Mouse (Mus musculus) lung, embryonic 15.5 days (tissue): ENCODE results near the gene Me3. TPM values are rescaled to one million over a fixed set of nuclear protein-coding genes. Genes with fewer than 3 reads are reported as not detected.

ENCODE experiments used
- ATAC-seq: fragments of 200-750 bp; cut with Nextera tagmentation; 2 replicates; pipeline ENCODE4 v1.8.0; 2017; ENCODE audit warnings: moderate number of reproducible peaks, borderline replicate concordance; ENCODE audit not compliant: low FRiP score, low TSS enrichment; ENCODE audit errors: extremely low read depth
- H3K27ac ChIP-seq: fragments of 300-500 bp; sonication (generic); 2 replicates; pipeline ENCODE4 v1.5.1; 2015; ENCODE audit warnings: moderate library complexity, mild to moderate bottlenecking, inconsistent platforms
- H3K27me3 ChIP-seq: fragments of 300-500 bp; sonication (generic); 2 replicates; pipeline ENCODE4 v1.6.1; 2015; ENCODE audit warnings: inconsistent platforms
- H3K36me3 ChIP-seq: fragments of 300-500 bp; sonication (generic); 2 replicates; pipeline ENCODE4 v1.6.1; 2015; ENCODE audit warnings: inconsistent platforms
- H3K4me1 ChIP-seq: fragments of 300-500 bp; sonication (generic); 2 replicates; pipeline ENCODE4 v1.6.1; 2015; ENCODE audit warnings: inconsistent platforms
- H3K4me2 ChIP-seq: fragments of 300-500 bp; sonication (generic); 2 replicates; pipeline ENCODE4 v1.6.1; 2015; ENCODE audit warnings: inconsistent platforms, mild to moderate bottlenecking, moderate library complexity
- H3K4me3 ChIP-seq: fragments of 300-500 bp; sonication (generic); 2 replicates; pipeline ENCODE4 v1.5.1; 2015; ENCODE audit warnings: mild to moderate bottlenecking, inconsistent platforms
- H3K9ac ChIP-seq: fragments of 300-500 bp; sonication (generic); 2 replicates; pipeline ENCODE4 v1.6.1; 2015; ENCODE audit warnings: inconsistent platforms
- H3K9me3 ChIP-seq: fragments of 300-500 bp; sonication (generic); 2 replicates; pipeline ENCODE4 v1.6.1; 2016; ENCODE audit warnings: inconsistent platforms
- WGBS: fragments of 180-500 bp; shearing (Covaris S2); methylation state at CpG from one replicate; pipeline ENCODE4 v1.1.7; 2015; 5-methylcytosine and 5-hydroxymethylcytosine counted together
- polyA plus RNA-seq: library from polyadenylated mRNA; unstranded; fragments of >200 nt; fragmentation: Nextera tagmentation; extraction: Ambion mirVana; gene quantifications from 2 replicates; pipeline ENCODE4 v1.2.1, GENCODE M21; 2015

Gene Me3
- polyA plus RNA-seq, 1 experiment from 2014 or later: 1.9 TPM

DNA sequence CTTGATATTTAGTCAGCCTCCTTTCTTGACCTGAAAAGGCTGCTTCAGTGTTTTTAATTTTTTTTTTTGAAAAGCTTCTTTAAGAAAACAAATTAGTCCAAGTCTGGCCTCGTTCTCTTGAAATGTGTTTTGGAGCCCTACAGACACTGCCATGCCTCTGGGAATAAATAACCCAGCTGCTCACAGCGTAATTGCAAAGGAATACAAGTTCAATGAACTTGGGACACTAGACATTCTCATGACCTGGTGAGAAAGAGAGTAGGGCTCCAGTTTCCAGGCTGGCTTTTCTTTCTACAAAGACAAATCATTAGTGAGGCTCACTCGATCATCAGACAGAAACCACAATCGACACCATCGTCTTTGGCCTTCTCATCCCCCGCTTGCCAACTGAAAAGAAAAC, 37.3 kb downstream of the Me3 start:
- Histone ChIP-seq H3K4me2 (no peak overlapping the region), H3K27me3 (no peaks in the 10 kb centered on the region), H3K9ac (no peak overlapping the region), H3K4me3 (no peak overlapping the region), H3K27ac (no peak overlapping the region), H3K36me3 (no peaks in the 10 kb centered on the region), H3K4me1 (no peaks in the 10 kb centered on the region), H3K9me3 (no peaks in the 10 kb centered on the region)
- no peak for ATAC-seq
- 59% methylated on average over 6 of the region's 6 CpGs for WGBS

DNA sequence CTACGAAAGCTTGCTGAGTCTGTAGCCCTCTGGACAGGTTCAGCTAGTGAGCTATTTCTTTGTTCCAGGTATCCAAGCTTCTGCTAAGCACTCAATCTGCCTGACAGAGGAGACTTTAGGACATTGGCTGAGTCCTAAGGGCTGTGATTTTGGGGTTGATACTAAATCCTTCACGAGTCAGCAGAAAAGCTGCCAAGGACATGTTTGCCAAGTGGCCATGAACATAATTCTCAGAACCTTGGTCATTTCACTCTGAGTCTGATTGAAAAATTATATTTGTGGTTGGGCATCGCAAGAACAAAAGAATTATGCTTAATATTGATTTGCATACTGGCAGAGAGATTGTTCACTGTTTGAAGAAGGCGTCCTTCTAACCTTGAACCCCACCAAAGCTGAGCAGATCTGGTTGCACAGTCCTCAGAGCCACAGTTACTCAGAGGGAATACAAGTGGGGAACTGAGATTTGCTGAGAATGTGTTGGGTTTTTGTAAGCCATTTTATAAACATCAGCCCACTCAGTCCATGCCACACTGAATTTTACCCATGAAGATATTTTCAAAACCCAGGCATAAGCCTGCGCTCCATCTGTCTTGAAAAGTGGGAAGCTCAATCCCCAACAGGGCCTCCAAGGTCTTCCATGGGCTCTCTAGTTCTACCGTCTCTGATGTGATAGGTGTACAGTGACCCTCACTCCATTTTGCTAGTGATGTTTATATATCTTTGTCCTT, 39.1 kb downstream of the Me3 start:
- ATAC-seq: no peak
- Histone ChIP-seq H3K9me3 (no peaks in the 10 kb centered on the region), H3K36me3 (no peaks in the 10 kb centered on the region), H3K27me3 (no peaks in the 10 kb centered on the region), H3K4me1 (no peaks in the 10 kb centered on the region), H3K4me3 (no peak overlapping the region), H3K27ac (no peak overlapping the region), H3K4me2 (no peak overlapping the region), H3K9ac (no peak overlapping the region)
- WGBS: 79% methylated on average over 6 of the region's 6 CpGs

DNA sequence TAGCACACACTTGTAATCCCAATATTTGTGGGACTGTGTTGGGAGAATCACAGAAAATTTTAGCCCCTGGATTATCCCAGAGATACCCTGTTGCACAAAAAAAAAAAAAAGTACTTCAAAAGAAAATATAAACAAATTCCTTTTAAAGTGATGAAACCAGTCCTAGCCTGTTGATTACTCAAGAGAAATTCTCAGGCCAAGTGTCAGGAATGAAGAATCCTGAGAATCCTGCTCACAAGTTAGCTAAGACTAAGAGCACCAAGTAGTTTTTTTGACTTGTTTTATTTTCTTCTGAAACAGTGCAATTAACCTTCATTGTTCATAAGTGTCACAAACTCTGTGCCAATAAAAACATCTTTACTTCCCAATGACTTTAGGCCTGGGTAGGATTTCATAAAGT, 44.0 kb downstream of the Me3 start:
- H3K4me3 ChIP-seq: no peak overlapping the region
- H3K4me2 ChIP-seq: no peak overlapping the region
- no peak overlapping the region for H3K27ac ChIP-seq
- H3K9ac ChIP-seq: no peak overlapping the region
- no peaks in the 10 kb centered on the region for H3K27me3 ChIP-seq
- H3K4me1 ChIP-seq: no peaks in the 10 kb centered on the region
- H3K9me3 ChIP-seq: no peaks in the 10 kb centered on the region
- no peaks in the 10 kb centered on the region for H3K36me3 ChIP-seq
- ATAC-seq: no peak

DNA sequence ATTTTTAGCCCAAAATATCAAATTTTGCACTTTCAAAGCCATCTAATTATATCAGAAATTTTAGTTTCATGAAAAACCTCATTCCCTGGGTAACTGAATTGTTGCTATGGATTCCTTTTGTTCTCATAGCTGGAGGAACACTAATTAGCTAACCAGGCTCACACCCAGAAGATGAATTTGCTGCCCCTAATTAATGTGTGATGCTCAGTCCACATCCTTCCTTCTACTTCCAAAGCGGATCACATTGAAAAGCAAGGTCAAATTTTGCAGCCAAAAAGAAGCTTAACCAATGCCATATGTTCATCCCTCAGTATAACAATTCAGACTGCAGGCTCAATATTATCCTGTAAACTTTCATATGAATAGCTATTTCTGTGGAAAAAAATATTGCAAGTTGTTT, 45.7 kb downstream of the Me3 start:
- H3K9me3 ChIP-seq: no peaks in the 10 kb centered on the region
- no peak overlapping the region for H3K9ac ChIP-seq
- H3K4me2 ChIP-seq: no peak overlapping the region
- H3K36me3 ChIP-seq: no peaks in the 10 kb centered on the region
- 80% methylated on average over 1 of the region's 1 CpGs for WGBS
- no peak overlapping the region for H3K27ac ChIP-seq
- no peak overlapping the region for H3K4me3 ChIP-seq
- H3K27me3 ChIP-seq: no peaks in the 10 kb centered on the region
- no peaks in the 10 kb centered on the region for H3K4me1 ChIP-seq
- ATAC-seq: no peak

DNA sequence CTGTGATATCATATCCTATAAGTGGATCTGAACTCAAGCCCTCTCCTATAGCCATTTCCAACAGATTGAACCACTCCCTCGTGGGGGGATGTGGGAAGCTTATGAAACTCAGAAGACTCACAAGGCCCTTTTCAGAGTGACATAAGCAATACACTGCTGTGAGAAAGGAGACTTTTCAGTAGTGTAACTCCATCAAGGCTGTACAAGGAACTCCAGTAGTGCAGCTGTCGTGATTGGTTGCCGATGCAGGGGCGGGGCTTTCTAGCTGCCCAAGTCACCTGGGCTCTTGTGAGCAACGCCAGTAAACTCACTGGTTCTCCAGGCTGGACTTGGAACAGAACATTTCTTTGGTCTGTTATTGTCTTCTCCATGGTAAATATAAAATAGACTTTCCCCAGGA, 46.5 kb downstream of the Me3 start:
- no peak for ATAC-seq
- WGBS: 88% methylated on average over 5 of the region's 5 CpGs
- H3K36me3 ChIP-seq: no peaks in the 10 kb centered on the region

DNA sequence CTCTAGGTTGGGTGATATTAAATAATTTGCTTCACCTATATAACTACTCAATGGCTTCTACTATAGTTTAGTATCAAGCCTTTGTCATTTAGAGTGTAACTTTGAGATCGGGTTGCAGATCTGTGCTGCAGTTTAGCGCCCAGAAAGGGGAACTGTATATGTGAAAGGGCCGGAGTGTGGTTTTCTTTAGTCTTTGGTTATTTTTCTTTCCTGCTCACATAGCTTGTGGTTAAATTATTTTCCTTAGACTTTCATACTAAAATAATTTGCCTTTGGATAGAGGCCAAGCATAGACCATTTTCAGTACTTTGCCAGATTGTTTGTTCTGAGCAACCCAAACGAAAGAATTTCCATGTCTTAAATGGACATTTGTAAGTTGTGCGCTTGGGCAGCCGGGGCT, 46.9 kb downstream of the Me3 start:
- H3K36me3 ChIP-seq: no peaks in the 10 kb centered on the region
- WGBS: 77% methylated on average over 6 of the region's 6 CpGs
- ATAC-seq: no peak

More for the DNA sequence above, 46.5 kb downstream of the Me3 start:
- H3K4me2 ChIP-seq: no peak overlapping the region
- H3K27ac ChIP-seq: no peak overlapping the region
- H3K9me3 ChIP-seq: no peaks in the 10 kb centered on the region
- H3K27me3 ChIP-seq: no peaks in the 10 kb centered on the region
- no peak overlapping the region for H3K9ac ChIP-seq
- H3K4me3 ChIP-seq: no peak overlapping the region
- H3K4me1 ChIP-seq: no peaks in the 10 kb centered on the region

DNA sequence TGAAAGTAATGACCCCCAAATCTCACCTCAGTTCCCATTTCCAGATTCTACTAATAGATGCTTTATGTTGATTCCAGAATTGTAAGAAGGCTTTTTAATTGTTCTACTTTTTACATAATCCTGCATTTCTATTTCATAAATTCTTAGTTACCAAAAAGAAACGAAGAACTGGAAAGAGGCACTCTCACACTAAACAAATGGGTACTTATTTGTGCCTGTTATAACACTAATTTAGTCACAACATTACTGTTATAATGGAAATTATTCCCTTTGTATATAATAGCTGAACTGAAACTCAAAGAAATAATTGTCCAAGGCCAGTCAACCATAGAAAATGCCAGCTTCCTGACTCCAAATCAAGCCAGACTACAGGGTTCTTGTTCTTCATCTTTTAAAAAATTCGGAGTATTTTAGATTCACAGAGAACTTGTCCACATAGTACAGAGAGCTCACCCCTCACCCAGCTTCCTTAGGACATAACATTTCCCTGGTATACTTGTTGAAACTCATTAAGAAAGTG, 47.5 kb downstream of the Me3 start:
- no peak overlapping the region for H3K4me2 ChIP-seq
- no peak overlapping the region for H3K9ac ChIP-seq
- H3K36me3 ChIP-seq: no peaks in the 10 kb centered on the region
- H3K27ac ChIP-seq: no peak overlapping the region
- no peaks in the 10 kb centered on the region for H3K4me1 ChIP-seq
- no peaks in the 10 kb centered on the region for H3K27me3 ChIP-seq
- H3K9me3 ChIP-seq: no peaks in the 10 kb centered on the region
- ATAC-seq: no peak
- 91% methylated on average over 2 of the region's 2 CpGs for WGBS
- H3K4me3 ChIP-seq: no peak overlapping the region

More for the DNA sequence above, 46.9 kb downstream of the Me3 start:
- no peak overlapping the region for H3K27ac ChIP-seq
- H3K4me1 ChIP-seq: no peaks in the 10 kb centered on the region
- no peak overlapping the region for H3K4me2 ChIP-seq
- H3K9me3 ChIP-seq: no peaks in the 10 kb centered on the region
- no peak overlapping the region for H3K9ac ChIP-seq
- H3K4me3 ChIP-seq: no peak overlapping the region
- H3K27me3 ChIP-seq: no peaks in the 10 kb centered on the region

DNA sequence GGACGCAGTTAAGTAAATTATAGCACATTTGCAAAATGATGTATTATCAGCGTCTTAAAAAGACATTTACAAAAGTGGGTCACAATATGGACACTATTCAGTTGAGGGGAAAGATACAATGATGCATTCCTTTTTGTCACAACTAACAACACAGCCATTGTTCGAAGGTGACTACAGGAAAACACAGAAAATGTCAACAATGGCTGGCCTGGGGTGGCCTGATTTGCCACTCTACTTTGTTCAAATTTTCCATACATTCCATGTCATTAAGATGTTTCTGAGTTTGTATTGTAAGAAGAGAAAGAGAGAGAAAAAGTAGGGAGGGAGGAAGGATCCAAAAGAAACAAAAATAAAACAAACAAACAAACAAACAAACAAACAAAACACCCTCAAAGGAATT, 48.7 kb downstream of the Me3 start:
- no peak overlapping the region for H3K4me2 ChIP-seq
- H3K36me3 ChIP-seq: no peaks in the 10 kb centered on the region
- no peaks in the 10 kb centered on the region for H3K27me3 ChIP-seq
- H3K27ac ChIP-seq: no peak overlapping the region
- WGBS: 83% methylated on average over 3 of the region's 3 CpGs
- H3K9ac ChIP-seq: no peak overlapping the region
- no peaks in the 10 kb centered on the region for H3K9me3 ChIP-seq
- ATAC-seq: no peak
- no peak overlapping the region for H3K4me3 ChIP-seq
- H3K4me1 ChIP-seq: no peaks in the 10 kb centered on the region

DNA sequence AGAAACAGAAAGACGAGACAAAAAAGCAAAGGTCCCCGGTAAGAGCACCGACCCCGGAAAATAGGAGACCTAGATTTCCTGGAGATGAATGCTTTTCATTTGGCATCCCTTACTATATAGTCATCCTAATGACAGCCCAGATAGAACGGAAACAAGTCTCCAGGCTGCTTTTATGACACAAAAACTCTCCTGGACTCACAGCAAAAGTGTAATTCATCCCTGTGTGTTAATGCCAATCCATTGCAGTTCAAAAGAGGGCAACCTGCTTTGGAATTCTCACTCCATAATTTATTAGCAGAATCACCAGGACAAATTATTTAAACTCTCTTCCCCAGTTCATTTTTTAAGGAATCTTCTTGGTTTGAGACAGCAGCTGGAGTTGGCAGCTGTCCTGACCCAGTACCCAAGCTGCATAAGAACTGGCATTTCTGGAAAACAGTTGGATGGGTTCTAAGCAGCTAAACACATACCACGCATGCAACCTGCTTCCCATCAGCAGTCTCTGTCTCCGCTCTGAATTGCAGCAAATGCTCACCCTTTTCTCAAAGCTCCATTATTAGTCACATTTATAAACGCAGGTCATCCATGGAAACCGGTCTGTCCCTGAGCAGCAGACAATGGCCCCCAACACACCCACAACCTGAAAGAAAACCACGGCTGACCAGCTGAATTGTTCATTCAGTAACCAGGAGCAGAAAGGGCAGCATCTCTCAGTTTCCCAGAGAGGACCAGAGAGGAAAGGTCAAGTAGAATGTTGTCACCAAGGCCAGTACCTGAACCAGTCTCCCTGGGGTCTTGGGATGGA, 49.7 kb downstream of the Me3 start:
- Histone ChIP-seq H3K4me1 (no peaks in the 10 kb centered on the region), H3K9ac (no peak overlapping the region), H3K36me3 (no peaks in the 10 kb centered on the region), H3K27me3 (no peaks in the 10 kb centered on the region), H3K9me3 (no peaks in the 10 kb centered on the region), H3K27ac (no peak overlapping the region), H3K4me3 (no peak overlapping the region), H3K4me2 (no peak overlapping the region)
- ATAC-seq: no peak
- 81% methylated on average over 10 of the region's 10 CpGs for WGBS

DNA sequence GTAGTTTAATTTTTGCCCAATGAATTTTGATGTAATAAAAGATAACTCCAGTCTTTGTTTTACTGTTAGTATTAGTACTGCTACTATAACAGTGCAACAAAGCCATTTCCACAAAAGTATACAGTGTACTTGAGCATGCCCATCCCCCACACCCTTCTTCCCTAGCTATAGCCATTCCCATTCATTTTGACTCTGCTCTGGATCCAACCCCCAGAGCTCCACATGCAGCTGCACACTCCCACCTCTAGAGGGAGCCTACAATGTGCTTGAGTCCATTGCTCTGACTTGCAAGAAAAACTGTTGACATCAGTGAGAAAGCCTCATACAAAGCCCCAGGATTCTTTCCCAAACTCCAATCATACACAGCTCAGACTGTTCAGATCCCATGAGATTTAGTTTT, 66.0 kb downstream of the Me3 start:
- no peak; the same call in 1 of the 2 replicates for ATAC-seq
- Histone ChIP-seq H3K27me3 (no peaks in the 10 kb centered on the region), H3K27ac (no peak overlapping the region), H3K36me3 (no peaks in the 10 kb centered on the region), H3K9ac (no peak overlapping the region), H3K4me1 (peaks cover 11% of the 10 kb centered on the region), H3K4me2 (no peak overlapping the region), H3K4me3 (no peak overlapping the region), H3K9me3 (no peaks in the 10 kb centered on the region)

DNA sequence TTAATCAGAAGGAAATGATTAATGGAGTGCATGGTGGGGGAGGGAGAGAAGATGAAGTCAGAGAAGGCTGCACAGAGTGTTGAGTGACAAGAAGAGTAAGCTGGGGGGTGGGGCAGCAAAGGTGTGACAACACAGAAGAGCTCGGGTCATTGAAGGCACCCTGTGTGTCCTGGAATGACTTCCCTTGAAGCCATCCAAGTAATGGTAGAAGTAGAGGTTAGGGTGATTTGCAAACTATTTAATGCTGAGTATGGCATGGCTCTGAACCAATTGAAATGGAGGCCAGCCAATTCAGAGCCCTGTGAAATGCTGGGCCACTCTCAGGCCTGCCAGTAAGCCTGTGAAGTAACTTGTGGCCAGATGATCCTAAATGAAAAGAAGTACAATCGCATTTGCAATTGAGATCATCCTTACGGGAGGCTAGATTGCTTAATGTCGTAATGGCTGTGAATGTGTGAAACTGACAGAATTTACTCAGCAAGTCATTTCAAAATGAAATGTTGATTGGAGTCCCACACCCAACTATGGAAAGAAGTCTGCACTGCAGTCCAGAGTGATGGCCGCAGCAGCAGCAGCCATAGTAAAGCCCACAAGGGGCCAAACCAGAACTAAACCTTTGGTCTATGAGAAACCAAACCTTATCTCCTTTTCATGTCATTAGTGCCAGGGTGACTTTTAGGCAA, 67.6 kb downstream of the Me3 start:
- H3K27me3 ChIP-seq: no peaks in the 10 kb centered on the region
- WGBS: 51% methylated on average over 5 of the region's 5 CpGs
- no peak overlapping the region for H3K4me2 ChIP-seq
- no peak overlapping the region for H3K4me3 ChIP-seq
- no peaks in the 10 kb centered on the region for H3K36me3 ChIP-seq
- H3K9me3 ChIP-seq: no peaks in the 10 kb centered on the region
- no peak overlapping the region for H3K9ac ChIP-seq
- no peak overlapping the region for H3K27ac ChIP-seq
- ATAC-seq: no peak
- H3K4me1 ChIP-seq: peaks cover 11% of the 10 kb centered on the region

DNA sequence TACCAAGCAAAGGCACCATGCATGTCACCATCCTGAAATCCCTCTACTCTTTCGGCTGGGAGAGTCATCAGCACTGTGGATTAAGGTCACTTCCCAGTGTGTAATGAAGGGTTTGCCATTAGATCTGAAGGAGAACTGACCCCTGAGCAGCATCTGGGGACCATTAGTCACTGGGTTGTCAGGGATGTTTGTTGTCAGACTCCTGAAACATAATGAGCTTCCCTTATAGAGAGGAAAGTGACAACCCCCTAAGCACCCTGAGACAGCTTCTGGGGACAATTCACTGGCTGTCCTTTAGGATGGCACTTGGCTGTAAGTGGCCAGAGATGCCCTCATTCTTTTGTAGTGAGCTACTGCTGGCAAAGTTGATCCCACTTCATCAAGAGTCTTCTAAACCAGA, 68.3 kb downstream of the Me3 start:
- Histone ChIP-seq H3K4me1 (peaks cover 11% of the 10 kb centered on the region), H3K4me3 (no peak overlapping the region), H3K9ac (no peak overlapping the region), H3K27me3 (no peaks in the 10 kb centered on the region), H3K4me2 (no peak overlapping the region), H3K36me3 (no peaks in the 10 kb centered on the region), H3K9me3 (no peaks in the 10 kb centered on the region), H3K27ac (no peak overlapping the region)
- WGBS: 29% methylated on average over 1 of the region's 1 CpGs
- no peak for ATAC-seq
